Mouse (Mus musculus) mouse embryonic stem cell (cell line): ENCODE data around the gene Slc9a1.

Source experiments
- in situ Hi-C, 2 experiments: fragments of 300-500 bp; cut with MboI; formaldehyde crosslinking; loops; 1 replicate in 1 of 2; 3 replicates in 1 of 2; pipeline ENCODE4 v1.14.3; 2019 to 2020; ENCODE audit warnings: low sequenced_read_pairs in 2 of 2, low pct_unique_long_range_greater_than_20kb in 1 of 2, mixed read lengths in 1 of 2; ENCODE audit not compliant: unreplicated experiment in 1 of 2

Gene Slc9a1

GRCm38 (mm10) chr4:133394981-133395573 is 25.6 kb downstream of the Slc9a1 start:
- in situ Hi-C loops, result no loop called here

GRCm38 (mm10) chr4:133396079-133396478 is 26.6 kb downstream of the Slc9a1 start:
- in situ Hi-C loops, result no loop called here

GRCm38 (mm10) chr4:133397299-133397698 is 27.8 kb downstream of the Slc9a1 start:
- in situ Hi-C loops, result no loop called here

- in situ Hi-C loops, result no loop called here
These were observed 28.5 kb downstream of the Slc9a1 start for GRCm38 (mm10) chr4:133397961-133398360.

- in situ Hi-C loops, result no loop called here
These were observed 29.1 kb downstream of the Slc9a1 start for GRCm38 (mm10) chr4:133398619-133399018.

GRCm38 (mm10) chr4:133399509-133399908 is 30.0 kb downstream of the Slc9a1 start:
- in situ Hi-C loops, result no loop called here

- in situ Hi-C loops, result no loop called here
These were observed 30.6 kb downstream of the Slc9a1 start for GRCm38 (mm10) chr4:133400098-133400497.

GRCm38 (mm10) chr4:133402011-133402410 is 32.5 kb downstream of the Slc9a1 start:
- in situ Hi-C loops, result no loop called here

- in situ Hi-C loops, result no loop called here
These were observed 34.2 kb downstream of the Slc9a1 start for GRCm38 (mm10) chr4:133403611-133404228.

GRCm38 (mm10) chr4:133404256-133404655 is 34.8 kb downstream of the Slc9a1 start:
- in situ Hi-C loops, result no loop called here

- in situ Hi-C loops, result no loop called here
These were observed 37.0 kb downstream of the Slc9a1 start for GRCm38 (mm10) chr4:133406313-133407056.

GRCm38 (mm10) chr4:133407114-133407787 is 37.7 kb downstream of the Slc9a1 start:
- in situ Hi-C loops, result no loop called here

- in situ Hi-C loops, result no loop called here
These were observed 38.5 kb downstream of the Slc9a1 start for GRCm38 (mm10) chr4:133408006-133408405.

GRCm38 (mm10) chr4:133410994-133411393 is 41.5 kb downstream of the Slc9a1 start:
- in situ Hi-C loops, result no loop called here

GRCm38 (mm10) chr4:133412096-133412495 is 42.6 kb downstream of the Slc9a1 start:
- in situ Hi-C loops, result no loop called here

- in situ Hi-C loops, result no loop called here
These were observed 43.4 kb downstream of the Slc9a1 start for GRCm38 (mm10) chr4:133412575-133413540.

- in situ Hi-C loops, result no loop called here
These were observed 44.1 kb downstream of the Slc9a1 start for GRCm38 (mm10) chr4:133413617-133414016.

- in situ Hi-C loops, result loop anchor here in 1 of 2 experiments (5.0 kb wide), 1 partner anchor 37 kb away; no protein-coding TSS in a partner anchor
These were observed 45.4 kb downstream of the Slc9a1 start for GRCm38 (mm10) chr4:133414920-133415319.
